Mouse (Mus musculus): ENCODE data around the gene Plek. TPM values are rescaled to one million over a fixed set of nuclear protein-coding genes. Genes with fewer than 3 reads are reported as not detected.

Plek gene
- polyA plus RNA-seq, 1 experiment from 2014 or later = 0.98 TPM

DNA sequence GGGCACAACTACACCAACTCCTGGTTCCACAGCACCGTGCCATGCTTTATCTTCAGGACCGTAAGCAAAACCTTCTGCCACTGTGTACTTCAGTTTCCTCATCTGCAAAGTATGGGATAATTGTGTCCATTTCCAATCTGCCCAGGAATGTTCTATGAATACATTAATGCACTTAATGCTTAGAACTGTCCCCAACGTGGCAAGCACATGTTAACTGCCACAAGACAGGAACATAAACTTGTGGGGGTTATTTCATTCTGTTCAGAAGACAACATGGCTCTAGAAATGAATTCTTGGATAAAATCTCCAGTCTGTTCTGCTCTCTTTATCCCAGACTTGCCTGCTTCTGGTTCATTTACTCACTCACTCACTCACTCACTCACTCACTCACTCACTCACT is 48.4 kb downstream of the Plek start:
- H3K4me2 ChIP-seq (replicated peaks; ENCODE audit: low read depth) = no peak overlapping the region
- no peak overlapping the region for H3K9ac ChIP-seq (ENCODE audit: low read length)
- no peak for ATAC-seq (ENCODE audit: low FRiP score, low TSS enrichment)
- WGBS = 62% methylated on average over 3 of the region's 3 CpGs
- no peaks in the 10 kb centered on the region for H3K9me3 ChIP-seq (ENCODE audit: control insufficient read depth, low read length)
- H3K27me3 ChIP-seq (ENCODE audit: control insufficient read depth, insufficient read depth, low read length) = no peaks in the 10 kb centered on the region
- TF ChIP-seq CTCF (IDR thresholded peaks at IDR 0.05; ENCODE audit: low read depth) (no peak), EP300 (optimal IDR thresholded peaks at IDR 0.05) (no peak)
- no peak for DNase-seq (ENCODE audit: low spot score)
- H3K36me3 ChIP-seq (ENCODE audit: control insufficient read depth, insufficient read depth, low read length) = no peaks in the 10 kb centered on the region
- H3K4me3 ChIP-seq (ENCODE audit: low read depth, low read length) = no peak overlapping the region
- H3K27ac ChIP-seq (replicated peaks) = no peak overlapping the region
- H3K4me1 ChIP-seq (replicated peaks; ENCODE audit: control insufficient read depth, insufficient read depth) = no peaks in the 10 kb centered on the region

DNA sequence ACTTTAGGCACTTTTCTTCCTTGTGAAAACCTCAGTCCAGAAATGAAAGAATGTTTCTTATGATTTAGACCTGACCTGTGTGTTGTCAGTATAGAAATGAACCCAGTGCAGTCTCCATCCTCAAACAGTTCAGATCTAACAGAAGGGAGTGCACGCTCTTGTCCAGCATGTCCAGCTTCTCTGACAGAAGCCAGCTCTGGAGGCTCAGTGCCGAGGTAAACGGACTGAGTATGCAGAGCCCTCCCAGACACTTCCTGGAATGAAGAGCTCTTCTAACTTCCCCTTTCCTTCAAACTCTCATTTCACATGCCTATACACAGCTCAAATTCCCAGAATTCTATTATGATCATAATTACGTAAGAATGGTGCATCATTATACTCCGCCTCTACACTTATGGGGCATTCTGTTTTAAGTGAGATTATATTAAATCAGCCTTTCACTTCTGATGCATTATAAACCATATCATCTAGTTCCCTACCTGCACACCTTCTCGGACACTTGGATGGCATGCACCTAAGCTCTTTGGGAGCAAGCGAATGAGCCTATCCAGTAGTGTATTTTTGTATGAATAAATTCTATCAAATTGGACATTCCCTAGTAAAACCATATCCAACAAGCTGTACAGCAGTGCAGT is 49.3 kb downstream of the Plek start:
- H3K9me3 ChIP-seq (ENCODE audit: control insufficient read depth, low read length) = no peaks in the 10 kb centered on the region
- no peaks in the 10 kb centered on the region for H3K27me3 ChIP-seq (ENCODE audit: control insufficient read depth, insufficient read depth, low read length)
- no peak overlapping the region for H3K4me3 ChIP-seq (ENCODE audit: low read depth, low read length)
- DNase-seq (ENCODE audit: low spot score) (no peak), ATAC-seq (ENCODE audit: low FRiP score, low TSS enrichment) (no peak)
- no peaks in the 10 kb centered on the region for H3K36me3 ChIP-seq (ENCODE audit: control insufficient read depth, insufficient read depth, low read length)
- no peaks in the 10 kb centered on the region for H3K4me1 ChIP-seq (replicated peaks; ENCODE audit: control insufficient read depth, insufficient read depth)
- no peak overlapping the region for H3K27ac ChIP-seq (replicated peaks)
- WGBS = 70% methylated on average over 7 of the region's 7 CpGs
- TF ChIP-seq CTCF (IDR thresholded peaks at IDR 0.05; ENCODE audit: low read depth) (no peak), EP300 (optimal IDR thresholded peaks at IDR 0.05) (no peak)
- H3K4me2 ChIP-seq (replicated peaks; ENCODE audit: low read depth) = no peak overlapping the region
- no peak overlapping the region for H3K9ac ChIP-seq (ENCODE audit: low read length)

DNA sequence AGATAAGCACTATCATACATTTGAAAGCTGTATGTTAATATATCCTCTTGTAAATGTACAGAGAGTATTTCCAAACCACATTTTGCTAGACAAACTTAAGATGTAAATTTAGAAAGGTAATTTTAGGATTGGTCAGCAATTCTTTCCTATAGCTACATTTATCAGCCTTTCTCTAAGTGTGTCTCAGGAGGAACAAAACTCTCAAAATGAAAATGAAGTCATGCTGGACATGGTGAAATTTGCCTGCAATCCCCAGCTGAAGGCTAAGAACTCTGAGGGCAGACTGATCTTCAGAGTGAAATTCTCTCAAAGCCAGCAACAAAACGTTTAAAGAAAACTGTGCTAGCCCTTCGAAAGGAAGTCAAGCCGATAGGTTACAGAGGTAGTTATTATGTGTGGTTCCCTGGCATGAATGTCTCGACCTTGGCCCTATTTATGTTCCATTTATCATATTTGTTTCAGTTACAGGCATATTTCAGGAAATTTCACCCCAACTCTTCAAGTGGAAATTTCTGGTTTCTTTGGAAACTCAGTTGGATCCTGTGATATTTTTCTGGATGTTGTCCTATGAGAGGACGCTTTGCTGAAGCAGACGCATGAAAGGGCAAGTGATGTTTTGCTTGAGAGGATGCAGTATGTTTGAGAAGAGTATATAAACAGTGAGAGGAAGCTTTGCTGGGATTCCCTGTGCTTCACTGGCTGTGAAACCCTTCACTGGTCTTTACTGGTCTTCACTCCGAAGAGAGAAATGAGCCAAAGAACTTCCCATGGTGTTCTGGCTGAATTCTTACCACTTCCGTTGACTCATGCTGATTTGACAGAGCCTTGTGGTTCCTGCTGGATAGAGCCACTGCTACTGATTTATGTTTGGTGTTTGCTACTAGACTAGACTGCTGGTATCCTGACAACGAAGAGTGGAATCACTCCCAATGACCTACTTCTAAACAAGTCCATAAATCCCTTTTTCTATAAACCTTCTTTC is 51.5 kb downstream of the Plek start:
- no peak for TF ChIP-seq EP300 (optimal IDR thresholded peaks at IDR 0.05)
- TF ChIP-seq CTCF (IDR thresholded peaks at IDR 0.05; ENCODE audit: low read depth) = no peak
- H3K4me3 ChIP-seq (ENCODE audit: low read depth, low read length) = no peak overlapping the region
- no peaks in the 10 kb centered on the region for H3K36me3 ChIP-seq (ENCODE audit: control insufficient read depth, insufficient read depth, low read length)
- H3K4me2 ChIP-seq (replicated peaks; ENCODE audit: low read depth) = no peak overlapping the region
- WGBS = 60% methylated on average over 9 of the region's 9 CpGs
- no peak overlapping the region for H3K9ac ChIP-seq (ENCODE audit: low read length)
- no peak overlapping the region for H3K27ac ChIP-seq (replicated peaks)
- ATAC-seq (ENCODE audit: low FRiP score, low TSS enrichment) = no peak
- H3K27me3 ChIP-seq (ENCODE audit: control insufficient read depth, insufficient read depth, low read length) = no peaks in the 10 kb centered on the region
- H3K9me3 ChIP-seq (ENCODE audit: control insufficient read depth, low read length) = no peaks in the 10 kb centered on the region
- H3K4me1 ChIP-seq (replicated peaks; ENCODE audit: control insufficient read depth, insufficient read depth) = no peaks in the 10 kb centered on the region
- DNase-seq (ENCODE audit: low spot score) = no peak

- no peaks in the 10 kb centered on the region for H3K4me1 ChIP-seq (replicated peaks; ENCODE audit: control insufficient read depth, insufficient read depth)
- ATAC-seq (ENCODE audit: low FRiP score, low TSS enrichment) = no peak
- no peaks in the 10 kb centered on the region for H3K36me3 ChIP-seq (ENCODE audit: control insufficient read depth, insufficient read depth, low read length)
- TF ChIP-seq EP300 (optimal IDR thresholded peaks at IDR 0.05) = no peak
- TF ChIP-seq CTCF (IDR thresholded peaks at IDR 0.05; ENCODE audit: low read depth) = no peak
- no peak overlapping the region for H3K27ac ChIP-seq (replicated peaks)
- no peaks in the 10 kb centered on the region for H3K9me3 ChIP-seq (ENCODE audit: control insufficient read depth, low read length)
- no peak overlapping the region for H3K4me2 ChIP-seq (replicated peaks; ENCODE audit: low read depth)
- H3K4me3 ChIP-seq (ENCODE audit: low read depth, low read length) = no peak overlapping the region
- H3K9ac ChIP-seq (ENCODE audit: low read length) = no peak overlapping the region
- no peak for DNase-seq (ENCODE audit: low spot score)
- no peaks in the 10 kb centered on the region for H3K27me3 ChIP-seq (ENCODE audit: control insufficient read depth, insufficient read depth, low read length)
Measured at GRCm38 (mm10) chr11:16999933-17000332, 52.2 kb downstream of the Plek start.

DNA sequence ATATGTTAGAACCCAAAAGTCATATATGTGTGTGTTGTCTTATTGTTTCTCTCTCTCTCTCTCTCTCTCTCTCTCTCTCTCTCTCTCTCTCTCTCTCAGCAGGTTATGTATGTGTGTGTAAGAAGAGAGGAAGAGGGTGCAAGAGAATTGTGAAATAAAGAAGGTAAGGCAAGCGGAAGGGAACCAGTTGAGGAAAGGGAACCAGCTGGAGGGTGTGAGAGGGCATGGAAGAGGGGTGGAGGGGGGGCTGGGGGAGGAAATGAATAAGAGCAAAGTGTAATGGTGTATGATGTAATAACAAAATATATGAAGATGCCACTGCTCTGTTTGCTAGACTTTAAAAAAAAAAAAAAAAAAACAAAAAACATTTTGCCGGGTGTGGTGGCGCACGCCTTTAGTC is 52.8 kb downstream of the Plek start:
- no peak overlapping the region for H3K27ac ChIP-seq (replicated peaks)
- WGBS = 77% methylated on average over 4 of the region's 4 CpGs
- TF ChIP-seq EP300 (optimal IDR thresholded peaks at IDR 0.05) = no peak
- TF ChIP-seq CTCF (IDR thresholded peaks at IDR 0.05; ENCODE audit: low read depth) = no peak
- no peak overlapping the region for H3K4me3 ChIP-seq (ENCODE audit: low read depth, low read length)
- no peaks in the 10 kb centered on the region for H3K27me3 ChIP-seq (ENCODE audit: control insufficient read depth, insufficient read depth, low read length)
- H3K36me3 ChIP-seq (ENCODE audit: control insufficient read depth, insufficient read depth, low read length) = no peaks in the 10 kb centered on the region
- no peak overlapping the region for H3K4me2 ChIP-seq (replicated peaks; ENCODE audit: low read depth)
- no peaks in the 10 kb centered on the region for H3K9me3 ChIP-seq (ENCODE audit: control insufficient read depth, low read length)
- DNase-seq (ENCODE audit: low spot score) (no peak), ATAC-seq (ENCODE audit: low FRiP score, low TSS enrichment) (no peak)
- no peak overlapping the region for H3K9ac ChIP-seq (ENCODE audit: low read length)
- no peaks in the 10 kb centered on the region for H3K4me1 ChIP-seq (replicated peaks; ENCODE audit: control insufficient read depth, insufficient read depth)

DNA sequence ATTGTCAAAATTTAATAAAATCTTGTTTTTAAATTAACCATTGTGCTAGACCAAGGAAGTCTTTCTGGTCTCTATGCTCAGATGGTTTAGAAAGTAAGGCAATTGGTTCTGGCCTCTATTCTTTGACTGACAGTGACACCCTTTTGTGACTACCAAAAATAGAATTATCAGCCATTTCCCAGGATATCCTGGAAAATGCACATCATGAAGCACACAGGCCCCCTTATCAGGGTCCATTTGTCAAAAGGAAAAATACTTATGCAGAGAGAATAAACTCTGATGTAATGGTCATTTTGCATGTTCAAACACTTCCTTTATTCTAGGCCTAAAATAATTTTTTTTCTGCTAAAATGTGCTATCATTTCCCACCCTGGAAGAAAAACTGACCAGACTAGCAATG is 54.7 kb downstream of the Plek start:
- Histone ChIP-seq H3K4me3 (ENCODE audit: low read depth, low read length) (no peak overlapping the region), H3K4me2 (replicated peaks; ENCODE audit: low read depth) (no peak overlapping the region), H3K27me3 (ENCODE audit: control insufficient read depth, insufficient read depth, low read length) (no peaks in the 10 kb centered on the region), H3K9me3 (ENCODE audit: control insufficient read depth, low read length) (no peaks in the 10 kb centered on the region), H3K27ac (replicated peaks) (no peak overlapping the region), H3K36me3 (ENCODE audit: control insufficient read depth, insufficient read depth, low read length) (no peaks in the 10 kb centered on the region), H3K9ac (ENCODE audit: low read length) (no peak overlapping the region), H3K4me1 (replicated peaks; ENCODE audit: control insufficient read depth, insufficient read depth) (no peaks in the 10 kb centered on the region)
- no peak for DNase-seq (ENCODE audit: low spot score)
- no peak for TF ChIP-seq EP300 (optimal IDR thresholded peaks at IDR 0.05)
- no peak for TF ChIP-seq CTCF (IDR thresholded peaks at IDR 0.05; ENCODE audit: low read depth)
- ATAC-seq (ENCODE audit: low FRiP score, low TSS enrichment) = no peak

Data from stomach, postnatal 0 days (tissue).